Mouse (Mus musculus) spleen, adult 2 months (tissue): ENCODE data around the gene Atg7. TPM values are rescaled to one million over a fixed set of nuclear protein-coding genes. Genes with fewer than 3 reads are reported as not detected.

Source experiments
- DNase-seq, 2 experiments: peaks; one replicate each; pipeline versions ENCODE4 v3.0.0 to v3.0.0-alpha.2; 2012 to 2021; ENCODE audit warnings: low spot score in 2 of 2, low read depth in 1 of 2
- H3K27ac ChIP-seq: fragments of 200-500 bp; 2 replicates; pipeline ENCODE4 v1.5.1; 2012; ENCODE audit warnings: low read length, inconsistent platforms; ENCODE audit not compliant: insufficient read depth
- H3K27me3 ChIP-seq: fragments of 200-500 bp; 2 replicates; pipeline ENCODE4 v1.6.1; 2012; ENCODE audit warnings: mild to moderate bottlenecking, moderate library complexity, low read length, inconsistent platforms; ENCODE audit not compliant: control insufficient read depth, insufficient read depth
- H3K36me3 ChIP-seq: fragments of 200-500 bp; 2 replicates; pipeline ENCODE4 v1.6.1; 2012; ENCODE audit warnings: mild to moderate bottlenecking, low read length, inconsistent platforms; ENCODE audit not compliant: control insufficient read depth, insufficient read depth
- H3K4me1 ChIP-seq: fragments of 200-500 bp; 2 replicates; pipeline ENCODE4 v1.6.1; 2011; ENCODE audit warnings: inconsistent platforms; ENCODE audit not compliant: control insufficient read depth, insufficient read depth, insufficient read length
- H3K4me3 ChIP-seq: fragments of 200-500 bp; 2 replicates; pipeline ENCODE4 v1.5.1; 2011; ENCODE audit warnings: mild to moderate bottlenecking, inconsistent platforms; ENCODE audit not compliant: insufficient read depth, insufficient read length; ENCODE audit errors: extremely low read depth
- CTCF ChIP-seq: fragments of 200-500 bp; IDR thresholded peaks from 2 replicates; pipeline ENCODE4 v1.5.1; 2011; ENCODE audit warnings: mild to moderate bottlenecking, inconsistent platforms; ENCODE audit not compliant: insufficient read depth, insufficient read length, insufficient replicate concordance; ENCODE audit errors: extremely low read depth
- POLR2A ChIP-seq: fragments of 200-500 bp; IDR thresholded peaks from 2 replicates; pipeline ENCODE4 v1.6.1; 2011; ENCODE audit warnings: low read depth, low read length, inconsistent platforms
- WGBS: fragments of 180-500 bp; shearing (Covaris S2); methylation state at CpG from one replicate; pipeline ENCODE4 v1.1.7; 2018; 5-methylcytosine and 5-hydroxymethylcytosine counted together
- polyA plus RNA-seq: library from polyadenylated mRNA; depleted of rRNA; stranded (reverse); fragments of >200 nt; gene quantifications from 2 replicates; pipeline ENCODE4 v1.2.3, GENCODE M21; 2012; rRNA removed

Gene Atg7
- polyA plus RNA-seq, 1 experiment: 11.7 TPM

DNA sequence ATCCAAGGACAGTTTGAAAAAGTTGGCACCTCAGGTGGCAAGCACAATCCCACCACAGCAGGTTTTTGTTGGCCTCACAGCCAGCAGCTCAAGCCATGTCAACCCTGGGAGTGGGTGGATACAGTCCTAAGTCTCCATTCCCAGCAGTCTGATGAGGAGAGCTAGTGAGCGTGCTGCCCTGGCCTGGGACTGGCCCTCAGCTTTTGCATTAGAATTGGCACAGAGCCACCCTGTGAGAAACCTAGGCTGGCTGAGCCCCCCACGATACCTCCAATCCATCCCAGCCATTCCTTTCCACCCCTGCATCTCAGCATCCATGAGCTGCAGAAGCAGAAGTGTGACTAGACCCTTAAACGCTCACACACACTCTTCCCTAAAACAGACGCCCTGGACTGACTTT is 259.0 kb downstream of the Atg7 start:
- H3K4me3 ChIP-seq: no peak overlapping the region
- DNase-seq: no peak
- TF ChIP-seq CTCF (no peak), POLR2A (no peak)
- H3K36me3 ChIP-seq: no peaks in the 10 kb centered on the region; the same call in 1 of the 2 replicates
- 74% methylated on average over 4 of the region's 4 CpGs for WGBS
- no peak overlapping the region for H3K27ac ChIP-seq
- H3K4me1 ChIP-seq: peaks cover 22% of the 10 kb centered on the region
- no peaks in the 10 kb centered on the region for H3K27me3 ChIP-seq

DNA sequence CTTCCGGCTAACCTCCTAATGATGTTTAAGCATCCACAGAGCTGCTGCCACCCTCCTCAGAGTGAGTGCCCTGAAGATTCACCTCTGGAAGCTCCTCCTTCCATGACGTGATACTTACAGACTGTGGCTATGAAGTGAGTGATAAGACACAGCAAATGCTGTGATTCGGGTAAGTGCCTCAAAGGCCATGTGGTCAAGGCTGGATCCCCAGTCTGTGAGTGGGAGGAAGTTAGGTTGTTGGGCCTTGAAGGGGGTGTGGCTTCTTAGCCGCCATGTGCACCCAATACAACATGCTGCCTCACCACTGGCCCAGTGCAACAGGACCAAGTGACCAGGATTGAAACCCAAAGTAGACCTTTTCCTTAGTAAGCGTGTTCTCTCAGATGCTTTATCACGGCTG is 261.3 kb downstream of the Atg7 start:
- H3K27me3 ChIP-seq: no peaks in the 10 kb centered on the region
- H3K4me3 ChIP-seq: no peak overlapping the region
- 67% methylated on average over 6 of the region's 6 CpGs for WGBS
- no peaks in the 10 kb centered on the region; the same call in 1 of the 2 replicates for H3K36me3 ChIP-seq
- no peak for DNase-seq
- TF ChIP-seq CTCF: no peak
- no peak for TF ChIP-seq POLR2A
- no peak overlapping the region for H3K27ac ChIP-seq
- peaks cover 24% of the 10 kb centered on the region for H3K4me1 ChIP-seq

DNA sequence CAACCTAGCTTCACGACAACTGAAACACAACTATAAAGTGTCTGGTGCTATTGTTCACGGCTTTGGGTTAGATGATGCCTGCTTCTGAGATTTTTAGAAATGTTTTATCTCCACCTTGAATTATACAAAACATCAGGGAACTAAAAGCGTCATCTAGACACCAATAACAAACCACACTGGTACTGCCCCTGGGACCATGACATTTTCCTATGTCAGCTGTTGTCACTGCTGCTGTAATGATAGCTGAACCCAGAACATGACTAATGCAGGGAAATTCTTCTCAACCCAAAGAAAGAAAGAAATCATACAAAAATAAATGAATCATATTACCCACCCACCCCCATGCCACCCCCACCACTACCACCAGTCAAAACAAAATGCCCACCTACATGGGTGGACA is 261.9 kb downstream of the Atg7 start:
- H3K27me3 ChIP-seq: no peaks in the 10 kb centered on the region
- no peak for DNase-seq
- no peak overlapping the region for H3K4me3 ChIP-seq
- no peak for TF ChIP-seq CTCF
- TF ChIP-seq POLR2A: no peak
- H3K36me3 ChIP-seq: no peaks in the 10 kb centered on the region
- H3K27ac ChIP-seq: no peak overlapping the region
- 77% methylated on average over 3 of the region's 3 CpGs for WGBS
- H3K4me1 ChIP-seq: peaks cover 23% of the 10 kb centered on the region

GRCm38 (mm10) chr6:114905253-114906028 is 262.5 kb downstream of the Atg7 start:
- Histone ChIP-seq H3K4me1 (peaks cover 23% of the 10 kb centered on the region), H3K4me3 (no peak overlapping the region), H3K36me3 (no peaks in the 10 kb centered on the region), H3K27me3 (no peaks in the 10 kb centered on the region), H3K27ac (no peak overlapping the region)
- no peak for DNase-seq
- WGBS: 64% methylated on average over 8 of the region's 8 CpGs
- TF ChIP-seq CTCF (no peak), POLR2A (no peak)

- WGBS: 72% methylated on average over 5 of the region's 5 CpGs
- peaks cover 24% of the 10 kb centered on the region for H3K4me1 ChIP-seq
- no peaks in the 10 kb centered on the region for H3K36me3 ChIP-seq
- H3K4me3 ChIP-seq: no peak overlapping the region
- H3K27me3 ChIP-seq: no peaks in the 10 kb centered on the region
- TF ChIP-seq CTCF (no peak), POLR2A (no peak)
- no peak overlapping the region for H3K27ac ChIP-seq
- no peak for DNase-seq
These were observed 263.3 kb downstream of the Atg7 start for GRCm38 (mm10) chr6:114906209-114906608.

DNA sequence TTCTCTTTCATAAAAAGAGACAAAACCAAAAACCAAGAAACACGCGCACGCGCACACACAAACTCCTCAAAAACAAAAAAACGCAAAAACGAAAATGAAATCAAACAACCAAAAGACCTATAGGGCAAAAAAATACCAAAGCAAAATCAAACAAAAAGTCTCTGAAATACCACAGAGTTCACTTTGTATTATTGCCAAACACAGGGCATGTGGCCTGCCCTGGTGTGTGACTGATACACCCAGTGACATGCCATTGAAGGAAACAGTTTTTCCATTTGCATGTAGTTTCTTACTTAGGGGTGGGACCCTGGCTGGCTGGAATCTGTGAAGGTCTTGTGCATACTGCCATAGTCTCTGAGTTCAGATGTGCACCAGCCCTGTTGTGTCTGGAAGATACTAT is 264.6 kb downstream of the Atg7 start:
- 64% methylated on average over 6 of the region's 6 CpGs for WGBS
- no peak for TF ChIP-seq POLR2A
- no peak for TF ChIP-seq CTCF
- Histone ChIP-seq H3K4me3 (no peak overlapping the region), H3K36me3 (no peaks in the 10 kb centered on the region), H3K27me3 (no peaks in the 10 kb centered on the region), H3K27ac (0 out of 2 replicates have a peak overlapping the region, but pooled peaks have one; percentile 0), H3K4me1 (peaks cover 32% of the 10 kb centered on the region)
- DNase-seq: no peak

DNA sequence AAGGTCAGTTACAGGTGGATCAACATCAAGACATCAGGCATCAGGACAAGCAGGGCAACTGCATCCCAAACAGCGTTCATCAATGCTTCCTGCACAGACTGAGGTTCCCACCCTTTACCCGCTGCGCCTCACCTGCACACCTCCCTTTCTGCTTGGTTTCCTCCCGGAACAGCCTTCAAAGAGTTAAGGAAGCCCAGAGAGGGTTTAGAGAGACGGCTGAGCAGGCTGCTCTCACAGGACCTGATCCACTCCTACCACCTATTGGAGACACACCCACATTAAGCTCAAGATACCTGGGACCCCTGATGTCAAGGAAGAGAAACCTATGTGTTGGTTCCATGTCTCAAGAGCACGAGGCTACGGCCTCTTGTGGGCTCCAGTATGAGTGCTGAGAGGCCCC is 266.9 kb downstream of the Atg7 start:
- H3K36me3 ChIP-seq: no peaks in the 10 kb centered on the region
- TF ChIP-seq CTCF: no peak
- TF ChIP-seq POLR2A: no peak
- 79% methylated on average over 7 of the region's 7 CpGs for WGBS

More for the DNA sequence above, 266.9 kb downstream of the Atg7 start:
- H3K4me3 ChIP-seq: no peak overlapping the region
- H3K27ac ChIP-seq: peak overlapping the region; percentile 18; the same call in 1 of the 2 replicates
- no peak for DNase-seq
- peaks cover 32% of the 10 kb centered on the region for H3K4me1 ChIP-seq
- no peaks in the 10 kb centered on the region for H3K27me3 ChIP-seq

Other genes starting within 250 kb of the Atg7 start
- 0.88 and 1.2 TPM in 2 replicates for gene Hrh1, start 245.2 kb upstream of the Atg7 start, polyA plus RNA-seq